Mouse (Mus musculus) thymus, postnatal 36 days (tissue): Measurements from ENCODE around the gene Galnt3.

Experiments
- DNase-seq, 2 experiments: peaks; one replicate each; pipeline ENCODE4 v3.0.0; 2022; ENCODE audit warnings: mixed read lengths in 2 of 2

Galnt3 gene

DNA sequence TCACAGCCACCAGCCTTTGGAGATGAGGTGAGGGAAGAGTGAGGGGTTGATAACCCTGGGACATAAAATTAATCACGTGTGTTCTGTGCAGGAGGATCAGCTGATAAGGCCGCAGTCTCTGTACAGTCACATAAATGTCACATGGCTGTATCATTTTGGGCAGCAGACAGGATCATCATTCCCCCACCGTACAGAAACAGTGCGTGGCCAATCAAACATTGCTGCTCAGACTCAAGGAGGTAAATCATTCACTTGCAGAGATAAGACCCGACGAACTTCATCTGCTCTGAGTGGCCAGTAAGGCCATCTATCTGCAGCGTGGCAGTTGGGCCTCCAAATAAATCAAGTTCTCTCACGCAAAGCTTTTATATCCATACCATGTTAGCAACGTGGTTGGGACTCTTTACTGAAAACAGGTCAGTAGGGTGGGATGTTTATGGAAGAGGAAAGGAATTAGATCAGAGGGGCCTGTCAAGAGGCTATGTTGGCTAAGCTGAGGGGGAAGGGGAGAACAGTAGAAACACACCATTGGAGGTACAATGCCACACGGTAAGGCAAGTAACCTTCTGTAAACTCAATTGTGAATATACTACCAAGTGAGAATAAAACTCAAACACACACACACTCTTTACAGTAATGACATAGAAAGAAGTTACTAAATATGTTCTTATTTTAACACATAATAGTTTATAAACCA is 20.9 kb downstream of the Galnt3 start:
- no peak for DNase-seq

DNA sequence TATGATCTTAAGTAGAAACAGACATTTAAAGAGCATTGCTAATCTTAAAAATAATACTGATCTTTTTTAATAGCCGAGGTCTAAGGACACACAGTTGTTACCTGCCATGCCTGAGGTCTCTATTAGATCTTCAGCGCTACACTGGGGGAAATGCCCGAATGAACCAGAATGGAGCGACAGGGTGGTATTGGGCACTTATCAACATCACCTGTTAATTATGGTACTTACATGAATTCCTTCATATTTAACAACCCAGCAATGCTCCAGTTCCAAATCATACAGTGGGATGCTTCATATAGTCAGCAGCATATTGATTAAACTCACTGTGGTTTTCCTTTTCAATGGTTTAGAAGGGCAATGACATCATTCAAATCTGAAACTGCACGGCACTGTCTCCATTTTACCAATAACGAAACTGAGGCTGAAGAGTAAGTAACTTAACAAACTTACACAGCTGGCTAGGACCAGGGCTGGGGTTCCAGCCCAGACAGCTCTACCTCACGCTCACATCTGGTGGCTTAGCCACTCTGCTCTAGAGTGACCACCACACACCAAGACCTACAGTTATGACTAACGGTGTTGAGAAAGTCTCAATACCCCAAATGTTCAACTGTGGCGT is 23.0 kb downstream of the Galnt3 start:
- DNase-seq = no peak

DNA sequence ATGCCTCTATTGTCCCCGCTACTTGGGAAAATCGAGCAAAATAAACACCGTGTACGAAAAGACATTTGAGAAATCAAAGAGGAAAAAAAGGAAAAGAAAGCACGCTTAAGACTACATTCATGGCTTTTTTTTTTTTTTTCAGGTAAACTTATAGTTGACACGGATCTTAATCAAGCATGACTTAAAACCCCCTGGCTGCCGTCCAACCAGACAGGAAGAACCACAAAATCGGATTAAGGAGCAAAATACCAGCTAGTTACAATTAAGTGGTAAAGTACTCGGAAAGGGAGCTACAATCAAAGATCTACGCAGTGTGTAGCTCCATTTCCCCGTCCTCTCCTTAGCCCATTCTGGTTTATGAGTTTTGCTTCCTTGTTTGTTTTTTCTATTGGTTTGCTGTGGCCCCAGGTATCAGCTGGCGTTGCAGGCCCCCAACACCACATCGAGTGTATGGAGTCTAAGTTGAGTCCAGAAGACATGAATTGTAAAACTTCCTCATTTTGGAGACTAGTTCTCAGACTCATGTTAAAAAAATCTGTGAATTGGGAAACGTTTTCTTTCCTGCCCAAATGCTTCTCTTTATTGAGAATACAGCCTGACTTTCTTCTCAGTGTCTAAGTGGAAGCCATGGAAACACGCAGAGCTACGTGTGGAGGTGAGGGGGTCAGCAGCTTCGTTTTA is 24.0 kb downstream of the Galnt3 start:
- DNase-seq = no peak

DNA sequence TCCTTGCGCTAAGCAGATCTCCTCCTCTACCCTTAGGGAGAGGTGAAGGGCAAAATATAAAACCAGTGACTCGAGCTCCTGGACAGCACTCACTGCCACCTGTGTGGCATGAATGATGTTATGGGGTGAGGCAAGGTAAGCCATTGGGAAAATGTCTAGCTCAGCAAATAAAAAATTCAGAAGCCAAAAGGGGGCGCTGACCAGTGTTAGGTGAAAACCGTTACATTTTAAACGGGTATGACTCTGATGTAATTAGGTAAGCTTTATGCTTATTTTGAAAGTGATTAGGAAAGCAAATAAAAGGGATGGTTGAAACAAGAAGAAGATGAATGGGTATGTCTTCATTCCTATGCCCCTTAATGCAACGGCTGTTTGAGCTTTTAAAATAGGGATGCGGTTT is 24.6 kb downstream of the Galnt3 start:
- DNase-seq = no peak

DNA sequence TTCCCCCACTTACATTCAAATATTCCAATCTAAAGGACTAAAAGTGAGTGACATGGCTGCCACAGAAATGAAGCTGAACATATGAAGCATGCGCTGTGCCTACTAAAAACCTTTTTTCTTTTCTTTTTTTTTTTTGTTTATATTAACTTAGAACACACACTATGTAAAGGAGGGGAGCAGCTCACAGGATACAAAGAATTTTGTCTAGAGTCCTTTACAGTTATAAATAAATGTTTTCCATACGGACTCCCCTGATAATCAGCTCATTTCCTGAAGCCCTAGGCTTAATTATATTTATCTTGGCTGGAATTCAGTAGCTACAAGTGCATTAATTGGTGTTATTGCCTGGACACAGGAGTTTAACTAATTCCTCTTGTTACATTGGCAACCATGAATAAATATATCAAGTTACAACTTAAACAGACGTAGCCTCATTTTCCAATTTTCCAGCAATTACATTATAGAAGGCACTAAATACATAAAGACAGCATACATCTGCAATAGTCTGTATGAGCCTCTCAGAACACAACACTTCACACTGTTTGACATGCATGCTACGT is 30.1 kb downstream of the Galnt3 start:
- no peak for DNase-seq

DNA sequence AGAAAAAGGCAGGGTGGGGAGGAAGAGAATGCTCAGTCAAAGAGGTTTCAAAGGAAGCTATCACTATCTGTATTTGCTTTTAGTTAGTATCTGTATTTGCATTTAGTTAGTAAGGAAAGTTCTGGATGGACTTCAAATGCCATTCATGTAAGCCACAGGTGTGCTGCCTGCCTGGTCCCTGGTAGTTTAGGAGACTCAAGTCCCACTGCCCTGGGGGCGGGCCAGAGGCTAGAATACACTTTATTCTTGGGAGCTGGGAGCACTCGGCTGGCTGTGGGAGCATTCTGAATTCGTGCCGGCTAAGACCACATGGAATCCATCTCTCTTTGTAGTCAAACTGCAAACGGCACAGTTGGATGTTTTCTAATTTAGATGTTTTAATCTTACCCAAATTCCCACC is 33.5 kb downstream of the Galnt3 start:
- DNase-seq = no peak

DNA sequence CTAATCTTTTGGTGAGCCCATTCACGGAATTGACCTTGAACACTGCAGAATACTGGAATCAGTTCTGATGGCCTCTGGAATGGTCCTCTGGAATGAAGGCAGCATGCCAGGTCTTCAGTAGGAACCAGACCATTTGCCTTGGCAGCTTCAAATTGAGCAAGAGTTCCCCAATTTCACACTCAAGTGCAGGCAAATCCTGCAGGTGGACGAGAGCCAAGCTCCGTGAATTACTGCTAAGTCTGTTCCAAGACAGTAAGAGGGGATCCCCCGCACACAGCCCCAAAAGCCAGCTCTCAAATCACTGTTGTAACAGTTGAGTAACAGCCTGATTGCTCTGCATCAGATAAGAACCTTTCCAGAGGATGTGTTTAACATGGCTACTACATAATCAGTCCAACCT is 42.9 kb downstream of the Galnt3 start:
- no peak for DNase-seq

DNA sequence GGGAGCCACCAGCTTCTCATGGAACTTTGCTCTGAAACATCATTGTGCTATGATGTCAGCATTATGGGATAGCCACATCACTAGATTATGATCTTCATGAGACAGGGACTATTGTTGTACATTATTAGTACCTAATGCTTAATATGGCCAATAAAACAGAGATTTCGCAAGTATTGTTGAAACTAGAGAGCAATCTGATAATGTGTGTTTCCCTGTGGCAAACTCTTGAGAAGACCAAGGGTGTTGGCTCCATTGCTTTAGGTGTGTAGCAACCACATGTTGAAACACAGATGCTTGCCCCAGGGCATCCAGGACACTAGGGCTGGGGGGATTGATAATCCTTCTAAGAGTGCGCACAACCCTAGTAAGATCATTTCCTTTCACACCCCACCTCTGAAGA is 44.1 kb downstream of the Galnt3 start:
- no peak for DNase-seq

DNA sequence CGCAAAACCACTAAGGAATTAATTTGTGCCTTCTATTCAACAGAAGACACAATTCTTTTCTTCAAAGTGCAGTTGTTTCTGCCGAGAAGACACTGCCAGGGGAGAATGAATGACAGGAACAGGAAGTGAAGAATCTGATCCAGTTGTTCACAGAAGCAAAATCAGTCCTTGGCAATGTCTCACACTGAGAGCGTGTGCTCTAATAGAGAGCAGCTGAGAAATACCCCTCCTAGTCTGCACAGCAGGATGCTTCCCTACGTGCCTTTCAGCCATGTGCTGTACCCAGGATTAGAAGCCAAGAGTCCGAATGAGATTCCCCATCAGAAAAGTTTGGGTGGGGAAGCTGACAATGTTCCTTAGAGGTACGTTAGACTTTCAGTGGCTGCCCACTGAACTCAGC is 55.3 kb downstream of the Galnt3 start:
- no peak for DNase-seq

DNA sequence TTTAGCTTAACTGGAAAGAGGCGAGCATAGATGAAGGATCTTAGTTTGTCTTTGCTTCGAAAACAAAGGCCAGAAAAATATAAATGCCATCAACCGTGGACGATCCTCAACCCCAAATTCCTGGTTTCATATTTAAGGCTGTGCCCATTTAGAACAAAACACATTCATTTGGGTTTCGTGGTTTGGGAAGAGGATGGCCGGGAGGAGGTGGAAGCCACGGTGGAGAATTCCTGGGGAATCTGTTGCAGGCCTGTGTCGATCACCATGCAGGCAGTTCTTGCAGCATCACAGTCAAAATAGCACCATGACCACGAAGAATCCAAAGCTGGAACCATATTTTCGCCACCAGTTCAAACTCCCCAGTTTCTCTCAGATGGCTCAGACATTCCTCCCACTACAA is 61.5 kb downstream of the Galnt3 start:
- DNase-seq = no peak

DNA sequence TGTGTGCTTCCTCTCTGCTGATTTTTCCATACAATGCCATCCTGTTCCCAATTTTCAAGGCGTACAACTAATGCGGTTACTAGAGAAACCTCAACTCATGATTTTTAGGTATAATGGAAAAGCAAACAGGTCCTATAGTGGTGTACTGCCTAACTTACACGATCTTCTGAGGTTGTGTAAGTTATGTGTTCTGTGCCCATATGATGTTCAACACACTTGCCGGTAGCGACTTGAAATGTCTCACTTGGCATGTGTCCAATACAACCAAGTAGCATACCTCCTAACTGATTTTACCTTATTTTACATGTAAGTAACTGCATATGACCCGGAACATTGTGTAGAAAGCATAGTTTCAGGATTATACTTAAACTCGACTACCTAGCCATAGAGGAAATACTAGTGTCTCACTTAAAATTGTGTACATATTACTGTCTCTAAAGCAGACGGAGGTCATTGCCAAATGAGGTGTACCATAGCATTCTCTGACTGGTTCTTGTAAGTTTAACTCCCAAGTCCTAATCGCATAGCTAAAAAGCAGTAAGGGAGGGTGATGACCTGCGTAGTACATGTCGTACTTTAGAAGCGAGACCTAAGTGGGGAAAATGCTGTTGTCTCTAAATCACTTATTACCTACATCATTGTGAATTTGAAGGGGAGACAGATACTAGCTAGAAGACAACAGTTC is 80.2 kb downstream of the Galnt3 start:
- DNase-seq = no peak

DNA sequence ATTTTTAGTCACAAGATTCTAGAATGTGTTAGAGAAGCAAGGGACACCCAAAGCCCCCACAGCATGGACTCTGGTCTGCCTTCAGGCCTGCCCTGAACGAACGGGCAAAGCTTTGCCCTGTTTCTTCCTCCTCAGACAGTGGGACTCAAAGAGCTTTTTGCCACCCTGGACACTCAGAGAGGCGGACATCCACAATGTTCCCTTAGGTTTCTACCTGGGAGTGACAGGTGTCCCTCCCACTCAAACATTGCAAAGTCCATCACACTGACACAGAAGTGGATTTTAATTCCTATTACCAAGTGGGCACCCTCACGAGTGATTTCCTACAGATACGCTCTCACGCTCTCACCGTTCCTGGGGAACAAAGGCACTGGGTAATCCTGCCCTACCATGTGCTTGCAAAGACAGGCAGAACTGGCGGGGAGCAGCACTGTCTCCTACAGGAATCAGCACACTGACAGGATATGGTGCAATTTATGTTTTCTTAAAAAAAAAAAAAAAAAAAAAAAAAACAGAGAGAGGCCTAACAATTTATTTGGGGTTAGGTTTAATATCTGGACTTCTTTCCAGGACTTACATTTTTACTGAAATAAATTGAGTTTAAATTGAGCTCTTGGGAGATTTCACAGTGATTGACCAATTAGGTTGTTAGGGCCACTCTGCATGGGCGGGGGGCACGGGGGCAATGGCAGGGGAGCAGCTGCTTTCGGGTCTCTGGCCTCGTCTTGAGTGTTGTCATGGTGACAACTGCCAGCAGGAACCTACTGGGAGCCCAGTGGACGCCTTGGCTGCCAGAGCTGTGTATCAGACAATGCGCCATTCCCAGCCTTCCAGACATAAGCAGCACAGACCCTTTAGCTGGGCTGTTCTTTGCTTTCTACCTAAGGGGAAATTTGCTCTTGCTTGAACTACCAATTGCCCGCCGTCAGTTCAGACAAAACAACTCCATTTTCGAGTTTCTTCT is 81.1 kb downstream of the Galnt3 start:
- no peak for DNase-seq

DNA sequence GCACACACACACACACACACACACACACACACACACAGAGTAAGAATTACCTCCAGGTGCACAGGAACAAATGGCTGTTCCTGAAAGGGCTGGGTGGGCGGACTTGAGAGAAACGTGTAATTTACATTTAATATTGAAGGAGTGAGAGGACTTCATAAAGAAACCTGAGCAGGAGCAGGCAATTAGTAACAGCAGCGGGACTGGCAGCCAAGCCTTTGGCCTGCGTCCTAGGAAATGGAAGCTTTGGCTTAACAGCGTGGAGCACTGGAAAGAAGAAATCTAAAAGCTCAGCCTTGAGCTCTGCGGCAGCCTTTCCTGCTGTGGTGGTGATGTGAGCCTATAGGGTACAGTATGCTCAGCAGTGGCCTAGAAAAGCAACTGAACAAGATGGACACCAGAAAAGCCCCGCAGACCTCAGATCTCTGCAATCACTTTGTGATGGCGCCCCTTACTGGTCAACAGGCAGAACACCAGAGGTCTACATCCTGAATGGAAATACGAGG is 82.8 kb downstream of the Galnt3 start:
- DNase-seq = no peak

DNA sequence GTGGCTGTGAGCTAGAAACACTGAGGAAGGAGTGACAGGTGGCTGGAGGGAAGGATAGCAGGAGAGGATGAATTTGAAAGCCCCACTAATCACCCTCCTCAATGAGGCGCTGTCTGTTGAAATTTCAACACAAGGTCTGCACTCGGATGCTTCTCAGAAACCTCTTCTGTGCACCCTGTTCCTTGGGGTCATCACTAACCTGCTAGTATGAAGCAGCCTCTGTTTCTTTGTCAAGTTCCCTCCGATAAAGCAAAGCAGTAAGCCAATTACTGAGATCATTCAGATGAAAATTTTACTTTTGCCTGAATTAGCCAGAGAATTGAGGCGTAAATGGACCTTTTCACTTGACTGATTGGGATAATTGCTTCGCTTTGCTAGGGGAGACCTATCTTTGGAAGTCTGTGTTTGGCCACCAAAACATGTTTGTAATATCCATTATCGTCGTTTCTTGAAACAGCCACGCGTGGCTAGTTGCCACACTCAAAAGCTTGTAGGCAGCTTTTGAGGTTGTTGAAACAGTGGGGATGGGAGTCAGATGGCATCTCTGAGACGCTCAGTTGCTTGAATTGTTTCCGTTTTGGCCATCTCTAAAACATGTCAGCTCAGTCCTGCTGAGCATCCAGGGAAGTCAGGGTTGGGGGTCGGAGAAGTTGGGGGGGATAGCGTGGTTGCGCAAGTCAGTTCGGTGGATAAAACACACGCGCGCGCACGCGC is 83.4 kb downstream of the Galnt3 start:
- no peak for DNase-seq

DNA sequence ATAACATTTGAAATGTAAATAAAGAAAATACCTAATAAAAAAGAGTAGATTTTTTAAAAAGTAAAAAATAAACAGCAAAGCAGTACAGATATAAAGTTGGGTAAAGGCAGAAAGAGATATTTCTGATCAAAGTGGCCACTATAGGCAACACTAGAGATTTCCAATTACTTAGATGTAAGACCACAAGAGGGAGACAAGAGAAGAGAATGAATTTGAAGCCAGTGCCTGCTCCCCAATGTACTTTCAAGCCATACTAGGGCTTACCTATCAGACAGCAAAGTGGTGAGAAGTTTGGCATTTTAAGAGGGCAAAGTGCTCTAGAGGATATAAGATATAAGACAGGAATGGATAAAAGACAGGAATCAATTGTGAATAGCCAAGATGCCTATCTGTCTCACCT is 84.2 kb downstream of the Galnt3 start:
- no peak for DNase-seq

DNA sequence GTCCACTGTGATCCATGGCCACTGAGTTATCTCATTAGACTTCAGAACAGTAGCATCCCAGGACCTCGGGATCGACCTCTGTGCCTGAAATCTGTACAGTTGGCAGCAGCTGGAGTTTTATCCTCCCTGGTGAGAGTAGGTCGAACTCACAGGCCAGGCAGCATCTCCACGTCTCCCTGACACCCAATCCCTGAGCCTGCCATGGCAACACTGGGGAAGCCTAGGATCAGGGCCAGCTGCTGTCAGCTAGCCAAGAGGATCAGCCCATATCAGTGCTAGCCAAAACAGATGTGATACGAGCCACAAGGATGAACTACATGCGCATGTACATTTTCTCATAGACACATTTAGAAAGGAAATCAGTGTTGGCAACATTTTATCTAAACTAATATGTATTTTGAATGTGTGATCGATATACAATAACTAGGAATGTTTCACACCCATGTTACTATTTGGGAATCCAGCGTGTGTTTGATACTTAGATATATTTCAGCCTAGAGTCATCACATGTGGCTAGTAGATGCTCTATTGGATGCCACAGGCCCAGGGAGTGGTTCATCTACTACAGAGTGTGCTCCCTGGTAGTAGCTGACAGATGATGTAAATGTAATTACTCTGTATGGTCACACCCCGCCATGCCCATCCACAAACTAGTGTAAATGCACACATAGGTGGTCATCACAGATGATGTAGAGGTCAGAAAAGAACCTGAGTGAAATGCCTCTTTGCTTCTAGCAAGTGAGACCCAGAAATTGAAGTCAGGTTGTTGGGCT is 89.7 kb downstream of the Galnt3 start:
- no peak for DNase-seq
